Mouse (Mus musculus) lung, adult 18-20 months (tissue): ENCODE results near the gene Ppp1r9a.
A peak's percentile ranks its signal among the peaks of the same experiment; 100 is the strongest.

Experiments used
- DNase-seq, 2 experiments: peaks; one replicate each; pipeline ENCODE4 v3.0.0; 2022; ENCODE audit warnings: mixed read lengths in 2 of 2

Gene Ppp1r9a

GRCm38 (mm10) chr6:5164855-5165254 lies 262.1 kb downstream of the Ppp1r9a start:
- DNase-seq = no peak

GRCm38 (mm10) chr6:5167051-5167677 lies 264.4 kb downstream of the Ppp1r9a start:
- no peak for DNase-seq

DNA sequence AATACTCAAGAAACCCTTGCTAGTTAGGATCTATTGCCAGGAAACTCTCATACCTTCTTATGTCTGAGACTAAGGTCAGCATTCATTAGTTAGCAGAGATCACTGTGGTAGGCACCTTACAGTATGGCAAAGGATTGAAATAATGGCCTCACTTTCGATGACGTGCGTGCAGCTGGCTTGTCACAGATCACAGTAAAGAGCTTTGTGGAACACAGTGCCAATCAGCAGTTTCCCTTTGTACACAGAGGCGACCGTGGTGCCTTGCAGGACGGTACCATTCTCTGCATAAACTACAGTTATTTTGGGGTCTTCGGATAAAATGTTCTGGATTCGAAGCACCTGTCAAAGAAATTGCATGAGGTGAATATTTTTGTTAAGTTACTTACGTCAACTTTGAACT lies 265.4 kb downstream of the Ppp1r9a start:
- DNase-seq = no peak

DNA sequence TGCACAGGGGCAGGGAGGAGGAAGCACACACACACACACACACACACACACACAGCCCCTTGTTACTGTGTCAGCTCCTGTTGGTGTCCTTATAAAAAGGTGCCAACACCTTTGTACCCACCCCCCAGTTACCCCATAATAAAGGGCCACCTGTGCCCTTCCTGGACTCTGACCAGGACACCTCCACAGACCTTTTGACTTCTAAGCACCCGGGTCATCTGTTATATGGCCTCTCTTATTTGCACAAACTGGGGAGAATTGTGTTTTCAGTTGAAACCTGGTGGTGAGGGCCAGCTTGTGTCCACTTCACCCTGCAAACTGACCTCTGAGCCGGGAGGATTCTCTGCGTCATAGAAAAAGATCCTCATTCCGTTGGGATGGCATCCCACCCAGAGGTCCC lies 268.7 kb downstream of the Ppp1r9a start:
- no peak for DNase-seq

DNA sequence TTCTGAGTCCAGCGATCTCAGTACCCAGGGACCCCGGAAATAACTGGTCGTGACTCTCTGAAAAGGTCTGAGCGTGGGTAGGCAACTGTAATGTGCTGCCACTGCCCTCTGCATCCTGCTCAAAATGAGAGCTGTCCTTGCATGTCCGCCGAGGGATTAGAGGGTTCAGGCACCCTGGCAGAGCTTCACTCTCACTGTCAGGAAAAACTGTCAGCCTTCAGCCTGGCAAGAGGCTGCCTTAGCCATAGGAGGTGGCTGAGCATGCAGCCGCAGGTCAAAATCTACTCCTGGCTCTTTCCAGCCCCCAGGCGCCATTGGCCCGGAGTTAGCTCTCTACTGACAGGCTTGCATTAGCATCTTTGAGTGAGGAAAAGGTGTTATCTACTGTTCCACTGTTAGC lies 269.9 kb downstream of the Ppp1r9a start:
- DNase-seq = no peak

DNA sequence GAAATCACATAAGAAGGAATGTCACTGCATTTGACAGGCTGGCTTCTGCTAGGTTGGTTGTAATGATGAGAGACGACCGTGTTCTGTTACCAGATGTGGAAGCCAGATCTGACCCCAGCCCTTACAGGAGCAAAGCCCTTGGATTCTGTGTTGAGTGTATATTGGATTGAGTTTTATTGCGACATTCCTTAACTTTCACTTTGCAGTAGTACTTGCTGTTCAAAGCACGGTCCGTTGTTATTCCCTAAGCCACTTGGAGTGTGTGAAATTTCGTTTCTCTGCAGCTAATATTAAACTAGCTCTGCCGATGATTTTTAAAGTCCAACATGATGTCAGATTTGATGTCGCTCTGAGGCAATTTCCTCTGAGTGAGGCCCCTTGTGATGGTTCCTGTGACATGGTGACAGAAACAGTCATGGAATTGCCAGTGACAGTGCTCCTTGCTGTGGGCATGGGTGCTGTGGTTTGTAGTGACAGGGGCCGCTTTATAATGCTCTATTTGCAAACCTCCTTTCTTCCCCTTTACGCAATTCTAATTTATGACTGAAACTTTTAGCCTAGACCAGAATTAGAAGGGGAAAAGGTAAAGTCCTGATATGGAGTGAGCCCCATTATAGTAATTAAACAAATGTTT lies 271.6 kb downstream of the Ppp1r9a start:
- DNase-seq = no peak

GRCm38 (mm10) chr6:5177967-5178891 lies 275.5 kb downstream of the Ppp1r9a start:
- no peak for DNase-seq

DNA sequence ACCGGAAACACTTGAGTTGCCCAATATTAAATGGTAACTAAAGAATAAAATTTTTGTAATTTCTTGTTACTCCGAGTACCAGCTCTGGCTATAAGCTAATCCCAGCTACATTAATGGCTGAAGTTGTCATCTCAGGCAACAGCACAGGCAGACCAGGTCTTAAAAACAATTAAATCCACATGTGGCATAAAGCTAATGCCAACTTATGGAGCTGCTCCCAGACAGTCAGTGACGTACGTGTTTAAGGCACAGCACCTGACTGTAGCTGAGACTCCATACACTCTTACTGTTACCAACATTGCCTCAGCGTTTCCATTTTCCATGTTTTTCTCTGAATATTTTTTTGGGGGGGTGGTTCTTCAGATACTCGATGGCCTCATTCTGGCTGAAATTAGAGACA lies 276.5 kb downstream of the Ppp1r9a start:
- no peak for DNase-seq

- no peak for DNase-seq
Measured at GRCm38 (mm10) chr6:5180645-5181044, 277.9 kb downstream of the Ppp1r9a start.

DNA sequence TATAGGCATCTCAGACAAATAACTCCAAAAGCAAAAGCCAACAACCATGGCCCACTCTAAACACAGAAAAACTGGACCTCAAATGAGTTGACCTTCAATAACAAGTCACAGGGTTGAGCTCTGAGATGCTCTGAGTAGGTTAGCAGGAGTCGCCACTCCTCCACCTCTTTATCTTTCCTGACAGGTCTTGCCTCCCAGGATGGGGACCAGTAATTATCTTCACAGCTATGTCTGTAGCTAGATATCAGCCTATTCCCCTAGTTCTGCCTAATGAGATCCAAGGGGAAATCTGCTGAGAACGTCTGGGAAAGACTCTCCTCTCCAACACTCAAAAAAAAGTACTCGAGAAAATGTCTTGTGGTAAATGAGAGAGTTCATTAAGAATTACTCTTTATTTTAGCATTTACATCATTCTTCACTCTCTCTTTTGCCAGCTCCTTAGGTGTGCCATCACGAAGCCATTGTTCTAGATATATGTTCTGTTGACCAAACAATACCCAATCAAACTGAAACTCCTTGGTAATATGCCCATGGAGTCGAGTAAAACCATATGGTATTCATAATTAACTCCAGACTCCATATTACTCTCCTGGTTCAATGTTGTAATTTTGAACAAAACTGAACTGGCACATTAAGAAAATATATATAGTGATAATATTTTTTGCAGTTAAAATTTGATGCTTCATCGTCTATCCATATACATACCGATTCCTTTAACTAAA lies 283.7 kb downstream of the Ppp1r9a start:
- DNase-seq = no peak

DNA sequence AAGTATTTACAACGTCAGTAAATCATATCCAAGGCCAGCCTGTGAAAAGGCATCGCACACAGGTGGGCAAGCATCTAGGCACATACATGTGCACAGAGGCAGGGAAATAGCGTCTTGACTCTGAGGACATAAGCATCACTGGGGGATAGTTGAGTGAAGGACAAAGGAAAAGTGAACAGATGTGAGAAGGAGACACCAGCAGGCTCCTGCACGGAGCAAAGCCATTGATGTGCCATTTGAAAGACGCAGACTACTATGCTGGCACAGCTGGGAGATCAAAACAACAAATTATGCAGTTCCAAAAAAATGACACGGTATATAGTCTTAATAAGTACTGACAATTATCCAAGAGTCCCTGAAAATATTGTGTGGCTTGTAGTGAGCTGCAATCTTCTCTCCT lies 284.9 kb downstream of the Ppp1r9a start:
- no peak for DNase-seq

DNA sequence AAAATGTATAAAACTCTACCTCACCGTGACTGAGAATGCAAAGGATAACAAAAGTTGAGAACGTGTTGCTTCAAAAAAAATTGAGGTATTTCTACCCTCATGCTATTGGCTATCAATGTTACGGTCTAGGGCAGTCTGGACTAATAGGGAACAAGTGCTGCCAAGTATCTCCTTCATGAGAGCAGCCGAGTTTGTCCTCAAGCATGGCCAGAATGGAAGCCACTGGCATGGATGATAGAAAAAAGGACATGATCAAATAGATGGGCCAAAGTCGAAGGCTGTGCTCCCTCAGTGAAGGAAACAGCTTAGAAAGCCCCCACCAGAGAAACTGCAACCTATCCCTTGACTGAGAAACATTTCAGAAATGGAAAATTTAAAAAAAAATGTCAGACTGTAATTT lies 285.3 kb downstream of the Ppp1r9a start:
- DNase-seq = no peak

DNA sequence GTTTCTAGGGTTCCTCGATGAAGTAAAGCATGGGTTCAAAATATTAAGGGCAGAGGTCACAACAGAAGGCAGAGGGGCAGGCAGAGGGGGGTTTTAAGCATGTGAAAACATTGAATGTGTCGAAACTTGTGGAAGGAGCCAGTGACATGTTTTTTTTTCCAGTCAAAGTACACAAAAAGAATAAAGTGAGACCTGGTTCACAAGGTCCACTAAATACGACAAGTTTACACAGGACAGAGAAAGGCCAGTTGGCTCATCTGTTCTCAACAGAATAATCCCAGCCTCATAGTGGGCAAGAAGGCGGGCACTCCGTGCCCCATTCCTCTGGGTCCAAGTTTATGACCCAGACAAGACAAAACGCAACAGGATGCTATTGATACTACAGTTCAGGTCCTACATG lies 286.2 kb downstream of the Ppp1r9a start:
- DNase-seq = no peak

DNA sequence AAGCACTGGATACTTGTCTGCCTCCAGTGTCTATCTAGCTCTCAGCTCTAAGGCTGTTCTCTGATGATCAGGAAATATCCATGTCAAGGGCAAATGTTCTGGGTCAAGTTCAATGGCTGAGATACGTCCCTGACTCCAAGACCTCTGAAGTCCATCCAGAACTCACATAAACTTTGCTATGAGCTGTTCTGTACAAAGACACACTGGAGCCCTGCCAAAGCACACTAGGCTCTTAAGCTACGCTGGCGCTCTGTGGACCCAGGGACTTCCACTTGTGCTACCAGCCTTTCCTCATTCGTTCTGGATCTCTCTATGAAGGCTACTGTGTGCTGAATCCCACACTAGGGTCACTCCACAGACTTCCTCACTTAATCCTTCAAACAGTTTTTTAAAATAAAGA lies 286.8 kb downstream of the Ppp1r9a start:
- peak; percentile 70 to 83 for DNase-seq

DNA sequence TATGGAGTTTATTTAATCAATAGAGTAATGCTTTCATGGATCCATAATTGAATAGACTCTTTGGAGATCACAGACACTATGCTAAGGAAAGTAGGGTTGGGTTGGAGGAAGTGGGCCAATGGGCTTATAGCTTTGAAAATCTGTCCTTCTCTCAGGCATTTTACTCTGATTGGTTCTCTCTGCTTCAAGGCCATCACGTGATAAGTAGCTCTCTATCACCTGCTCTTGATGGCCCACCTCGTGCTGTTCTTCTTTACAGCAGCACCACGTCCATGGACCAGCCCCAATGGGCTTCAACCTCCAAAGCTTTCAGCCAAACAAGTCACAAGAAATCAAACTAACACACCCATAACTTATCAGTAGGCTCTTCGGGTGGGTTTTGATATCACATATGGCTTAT lies 288.0 kb downstream of the Ppp1r9a start:
- DNase-seq = no peak

DNA sequence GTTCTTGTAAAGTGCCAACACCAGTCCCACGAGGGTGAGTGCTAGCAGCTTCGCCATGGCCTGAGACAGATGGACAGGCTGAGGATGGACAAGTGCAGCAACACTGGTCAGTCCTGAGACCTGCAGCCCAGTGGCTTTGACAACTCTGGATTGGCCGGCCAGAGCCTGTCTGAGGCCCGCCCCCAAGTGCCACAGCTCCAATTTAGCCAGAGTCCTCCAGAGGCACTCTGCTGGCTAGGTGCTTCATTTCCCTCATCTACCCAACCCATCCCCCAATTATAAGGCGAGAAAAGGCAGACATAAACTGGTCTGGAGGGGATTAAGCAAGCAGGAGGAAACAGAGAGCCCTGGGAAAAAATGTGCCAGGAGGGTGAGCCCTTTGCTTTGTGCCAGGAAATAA lies 291.0 kb downstream of the Ppp1r9a start, which contains the start of gene Pon1:
Gene Pon1, minus strand, starts transcription at position 254 of the 400 bp plus-strand sequence.
- DNase-seq = peak; percentile 56 to 66

- DNase-seq = peak in 1 of 2 experiments; percentile 44
Measured at GRCm38 (mm10) chr6:5198590-5198989, 295.9 kb downstream of the Ppp1r9a start.

DNA sequence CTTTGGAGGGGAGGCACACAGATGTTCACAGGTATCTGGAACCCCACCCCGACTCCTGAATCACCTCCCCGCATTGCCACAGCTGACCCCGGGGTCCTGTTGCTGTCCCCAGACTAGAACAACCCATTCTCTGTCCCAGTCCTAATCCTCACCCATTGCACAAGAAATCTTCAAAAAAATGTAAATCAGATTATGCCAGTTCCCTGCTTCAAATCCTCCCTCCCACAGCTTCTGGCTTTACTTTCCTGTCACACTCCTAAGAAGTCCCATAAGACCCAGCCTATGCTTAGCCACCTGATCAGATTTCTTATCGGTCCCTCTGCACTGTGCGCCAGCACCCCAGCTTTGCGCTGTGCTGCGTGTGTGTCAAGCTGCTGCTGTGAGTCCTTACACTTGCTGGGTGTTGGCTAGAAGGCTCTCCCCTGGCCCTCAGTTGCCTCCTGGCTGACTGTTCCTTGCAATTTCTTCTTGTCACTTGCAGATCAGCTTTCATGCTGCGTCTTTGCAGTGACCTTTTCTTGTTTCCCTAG lies 296.7 kb downstream of the Ppp1r9a start:
- no peak for DNase-seq

- DNase-seq = peak; percentile 70 to 75
Measured at GRCm38 (mm10) chr6:5199916-5200315, 297.2 kb downstream of the Ppp1r9a start.

- DNase-seq = no peak
Measured at GRCm38 (mm10) chr6:5207817-5208216, 305.1 kb downstream of the Ppp1r9a start.
